Mouse (Mus musculus): ENCODE data around the gene Gpr182. TPM values are rescaled to one million over a fixed set of nuclear protein-coding genes. Genes with fewer than 3 reads are reported as not detected.

Gene Gpr182
- polyA plus RNA-seq, 1 experiment from 2014 or later: 0.28 TPM

- Histone ChIP-seq H3K9me3 (replicated peaks; ENCODE audit: control insufficient read depth, low read length) (no peaks in the 10 kb centered on the region), H3K4me2 (ENCODE audit: low read depth, low read length) (no peak overlapping the region), H3K27me3 (ENCODE audit: control insufficient read depth, insufficient read depth, low read length) (no peaks in the 10 kb centered on the region), H3K36me3 (replicated peaks; ENCODE audit: control insufficient read depth, insufficient read depth, low read depth, low read length) (no peaks in the 10 kb centered on the region), H3K4me1 (ENCODE audit: control insufficient read depth, insufficient read depth, low read length) (no peaks in the 10 kb centered on the region), H3K27ac (replicated peaks; ENCODE audit: low read depth, low read length) (no peak overlapping the region), H3K9ac (replicated peaks; ENCODE audit: low read length) (no peak overlapping the region), H3K4me3 (ENCODE audit: low read depth, low read length) (no peak overlapping the region)
- 77% methylated on average over 2 of the region's 2 CpGs for WGBS
- ATAC-seq (replicated peaks; ENCODE audit: insufficient number of reproducible peaks, low FRiP score, low TSS enrichment, low read depth) (no peak), DNase-seq (ENCODE audit: low spot score) (no peak)
These were observed 15.3 kb downstream of the Gpr182 start for GRCm38 (mm10) chr10:127736266-127736665.

- H3K27me3 ChIP-seq (ENCODE audit: control insufficient read depth, insufficient read depth, low read length): no peaks in the 10 kb centered on the region
- no peaks in the 10 kb centered on the region for H3K9me3 ChIP-seq (replicated peaks; ENCODE audit: control insufficient read depth, low read length)
- H3K9ac ChIP-seq (replicated peaks; ENCODE audit: low read length): no peak overlapping the region
- ATAC-seq (replicated peaks; ENCODE audit: insufficient number of reproducible peaks, low FRiP score, low TSS enrichment, low read depth) (no peak), DNase-seq (ENCODE audit: low spot score) (no peak)
- H3K4me2 ChIP-seq (ENCODE audit: low read depth, low read length): no peak overlapping the region
- no peak overlapping the region for H3K4me3 ChIP-seq (ENCODE audit: low read depth, low read length)
- WGBS: 55% methylated on average over 5 of the region's 5 CpGs
- H3K36me3 ChIP-seq (replicated peaks; ENCODE audit: control insufficient read depth, insufficient read depth, low read depth, low read length): no peaks in the 10 kb centered on the region
- no peak overlapping the region for H3K27ac ChIP-seq (replicated peaks; ENCODE audit: low read depth, low read length)
- H3K4me1 ChIP-seq (ENCODE audit: control insufficient read depth, insufficient read depth, low read length): no peaks in the 10 kb centered on the region
These were observed 17.1 kb downstream of the Gpr182 start for GRCm38 (mm10) chr10:127734434-127734833.

- Histone ChIP-seq H3K4me3 (ENCODE audit: low read depth, low read length) (no peak overlapping the region), H3K27me3 (ENCODE audit: control insufficient read depth, insufficient read depth, low read length) (no peaks in the 10 kb centered on the region), H3K9me3 (replicated peaks; ENCODE audit: control insufficient read depth, low read length) (no peaks in the 10 kb centered on the region), H3K4me1 (ENCODE audit: control insufficient read depth, insufficient read depth, low read length) (no peaks in the 10 kb centered on the region), H3K27ac (replicated peaks; ENCODE audit: low read depth, low read length) (no peak overlapping the region), H3K36me3 (replicated peaks; ENCODE audit: control insufficient read depth, insufficient read depth, low read depth, low read length) (no peaks in the 10 kb centered on the region), H3K9ac (replicated peaks; ENCODE audit: low read length) (no peak overlapping the region), H3K4me2 (ENCODE audit: low read depth, low read length) (no peak overlapping the region)
- 40% methylated on average over 5 of the region's 5 CpGs for WGBS
- DNase-seq (ENCODE audit: low spot score) (no peak), ATAC-seq (replicated peaks; ENCODE audit: insufficient number of reproducible peaks, low FRiP score, low TSS enrichment, low read depth) (no peak)
These were observed 20.1 kb downstream of the Gpr182 start for GRCm38 (mm10) chr10:127731397-127731796.

GRCm38 (mm10) chr10:127730933-127731310 is 20.6 kb downstream of the Gpr182 start:
- Histone ChIP-seq H3K27me3 (ENCODE audit: control insufficient read depth, insufficient read depth, low read length) (no peaks in the 10 kb centered on the region), H3K4me2 (ENCODE audit: low read depth, low read length) (no peak overlapping the region), H3K27ac (replicated peaks; ENCODE audit: low read depth, low read length) (no peak overlapping the region), H3K4me3 (ENCODE audit: low read depth, low read length) (no peak overlapping the region), H3K9me3 (replicated peaks; ENCODE audit: control insufficient read depth, low read length) (no peaks in the 10 kb centered on the region), H3K9ac (replicated peaks; ENCODE audit: low read length) (no peak overlapping the region), H3K4me1 (ENCODE audit: control insufficient read depth, insufficient read depth, low read length) (no peaks in the 10 kb centered on the region), H3K36me3 (replicated peaks; ENCODE audit: control insufficient read depth, insufficient read depth, low read depth, low read length) (no peaks in the 10 kb centered on the region)
- 32% methylated on average over 9 of the region's 9 CpGs for WGBS
- DNase-seq (ENCODE audit: low spot score): no peak
- ATAC-seq (replicated peaks; ENCODE audit: insufficient number of reproducible peaks, low FRiP score, low TSS enrichment, low read depth): no peak

GRCm38 (mm10) chr10:127730285-127730932 is 21.1 kb downstream of the Gpr182 start:
- no peaks in the 10 kb centered on the region for H3K36me3 ChIP-seq (replicated peaks; ENCODE audit: control insufficient read depth, insufficient read depth, low read depth, low read length)
- 60% methylated on average over 11 of the region's 11 CpGs for WGBS

GRCm38 (mm10) chr10:127728437-127728836 is 23.1 kb downstream of the Gpr182 start:
- 73% methylated on average over 8 of the region's 8 CpGs for WGBS
- Histone ChIP-seq H3K4me2 (ENCODE audit: low read depth, low read length) (no peak overlapping the region), H3K9me3 (replicated peaks; ENCODE audit: control insufficient read depth, low read length) (no peaks in the 10 kb centered on the region), H3K9ac (replicated peaks; ENCODE audit: low read length) (no peak overlapping the region), H3K27me3 (ENCODE audit: control insufficient read depth, insufficient read depth, low read length) (no peaks in the 10 kb centered on the region), H3K4me1 (ENCODE audit: control insufficient read depth, insufficient read depth, low read length) (no peaks in the 10 kb centered on the region), H3K27ac (replicated peaks; ENCODE audit: low read depth, low read length) (no peak overlapping the region), H3K4me3 (ENCODE audit: low read depth, low read length) (no peak overlapping the region), H3K36me3 (replicated peaks; ENCODE audit: control insufficient read depth, insufficient read depth, low read depth, low read length) (no peaks in the 10 kb centered on the region)
- DNase-seq (ENCODE audit: low spot score): no peak
- ATAC-seq (replicated peaks; ENCODE audit: insufficient number of reproducible peaks, low FRiP score, low TSS enrichment, low read depth): no peak

More at GRCm38 (mm10) chr10:127730285-127730932, 21.1 kb downstream of the Gpr182 start:
- DNase-seq (ENCODE audit: low spot score) (no peak), ATAC-seq (replicated peaks; ENCODE audit: insufficient number of reproducible peaks, low FRiP score, low TSS enrichment, low read depth) (no peak)
- H3K27ac ChIP-seq (replicated peaks; ENCODE audit: low read depth, low read length): no peak overlapping the region
- no peak overlapping the region for H3K4me2 ChIP-seq (ENCODE audit: low read depth, low read length)
- H3K4me3 ChIP-seq (ENCODE audit: low read depth, low read length): no peak overlapping the region
- H3K9me3 ChIP-seq (replicated peaks; ENCODE audit: control insufficient read depth, low read length): no peaks in the 10 kb centered on the region
- H3K4me1 ChIP-seq (ENCODE audit: control insufficient read depth, insufficient read depth, low read length): no peaks in the 10 kb centered on the region
- H3K27me3 ChIP-seq (ENCODE audit: control insufficient read depth, insufficient read depth, low read length): no peaks in the 10 kb centered on the region
- H3K9ac ChIP-seq (replicated peaks; ENCODE audit: low read length): no peak overlapping the region

- DNase-seq (ENCODE audit: low spot score) (no peak), ATAC-seq (replicated peaks; ENCODE audit: insufficient number of reproducible peaks, low FRiP score, low TSS enrichment, low read depth) (no peak)
- Histone ChIP-seq H3K27ac (replicated peaks; ENCODE audit: low read depth, low read length) (no peak overlapping the region), H3K4me3 (ENCODE audit: low read depth, low read length) (no peak overlapping the region), H3K9ac (replicated peaks; ENCODE audit: low read length) (no peak overlapping the region), H3K9me3 (replicated peaks; ENCODE audit: control insufficient read depth, low read length) (no peaks in the 10 kb centered on the region), H3K4me1 (ENCODE audit: control insufficient read depth, insufficient read depth, low read length) (no peaks in the 10 kb centered on the region), H3K27me3 (ENCODE audit: control insufficient read depth, insufficient read depth, low read length) (peaks cover 2% of the 10 kb centered on the region; the same call in 1 of the 2 replicates), H3K4me2 (ENCODE audit: low read depth, low read length) (no peak overlapping the region), H3K36me3 (replicated peaks; ENCODE audit: control insufficient read depth, insufficient read depth, low read depth, low read length) (no peaks in the 10 kb centered on the region)
- 80% methylated on average over 4 of the region's 4 CpGs for WGBS
These were observed 26.4 kb downstream of the Gpr182 start for GRCm38 (mm10) chr10:127725136-127725535.

GRCm38 (mm10) chr10:127724178-127724577 is 27.4 kb downstream of the Gpr182 start, which contains the start of gene Tac2:
Gene Tac2 (plus strand): TSS chr10:127724478.
- ATAC-seq (replicated peaks; ENCODE audit: insufficient number of reproducible peaks, low FRiP score, low TSS enrichment, low read depth): no peak
- H3K4me2 ChIP-seq (ENCODE audit: low read depth, low read length): no peak within 1 kb of the TSS

More at GRCm38 (mm10) chr10:127724178-127724577, 27.4 kb downstream of the Gpr182 start, which contains the start of gene Tac2:
- Histone ChIP-seq H3K4me1 (ENCODE audit: control insufficient read depth, insufficient read depth, low read length) (no peaks in the 10 kb centered on the region), H3K27ac (replicated peaks; ENCODE audit: low read depth, low read length) (no peak within 1 kb of the TSS), H3K9me3 (replicated peaks; ENCODE audit: control insufficient read depth, low read length) (no peaks in the 10 kb centered on the region), H3K9ac (replicated peaks; ENCODE audit: low read length) (no peak within 1 kb of the TSS), H3K27me3 (ENCODE audit: control insufficient read depth, insufficient read depth, low read length) (peaks cover 2% of the 10 kb centered on the region; the same call in 1 of the 2 replicates), H3K4me3 (ENCODE audit: low read depth, low read length) (no peak within 1 kb of the TSS), H3K36me3 (replicated peaks; ENCODE audit: control insufficient read depth, insufficient read depth, low read depth, low read length) (no peaks in the 10 kb centered on the region)
- DNase-seq (ENCODE audit: low spot score): no peak
- 83% methylated on average over 3 of the region's 3 CpGs for WGBS

All from embryonic facial prominence, embryonic 11.5 days (tissue).